Mouse (Mus musculus) embryonic facial prominence, embryonic 14.5 days (tissue): ENCODE measurements around the gene Tulp4. TPM values are rescaled to one million over a fixed set of nuclear protein-coding genes. Genes with fewer than 3 reads are reported as not detected.
"Not testable (repeated sequence)": the region's sequence is repeated elsewhere in the genome, so short reads cannot be mapped to it uniquely, and the experiment has no call there.

Source experiments
- ATAC-seq: fragments of 200-750 bp; cut with Nextera tagmentation; 2 replicates; pipeline ENCODE4 v1.8.0; 2017; ENCODE audit warnings: low read depth, moderate number of reproducible peaks, moderate TSS enrichment
- DNase-seq: peaks from one replicate; pipeline ENCODE4 v3.0.0-alpha.2; 2015; ENCODE audit warnings: low spot score
- H3K27ac ChIP-seq: fragments of 300-500 bp; sonication (generic); replicated peaks from 2 replicates; pipeline ENCODE4 v1.5.1; 2014; ENCODE audit warnings: low read depth, mild to moderate bottlenecking, low read length, moderate library complexity
- H3K27me3 ChIP-seq: fragments of 300-500 bp; sonication (generic); replicated peaks from 2 replicates; pipeline ENCODE4 v1.6.1; 2014; ENCODE audit warnings: low read length; ENCODE audit not compliant: control insufficient read depth, insufficient read depth
- H3K36me3 ChIP-seq: fragments of 300-500 bp; sonication (generic); 2 replicates; pipeline ENCODE4 v1.6.1; 2014; ENCODE audit warnings: low read length, mixed read lengths; ENCODE audit not compliant: control insufficient read depth, insufficient read depth
- H3K4me1 ChIP-seq: fragments of 300-500 bp; sonication (generic); 2 replicates; pipeline ENCODE4 v1.6.1; 2014; ENCODE audit warnings: antibody characterized with exemption, low read length; ENCODE audit not compliant: control insufficient read depth, insufficient read depth
- H3K4me2 ChIP-seq: fragments of 300-500 bp; sonication (generic); 2 replicates; pipeline ENCODE4 v1.6.1; 2014; ENCODE audit warnings: low read depth, mild to moderate bottlenecking, low read length, moderate library complexity, mixed read lengths
- H3K4me3 ChIP-seq: fragments of 300-500 bp; sonication (generic); 2 replicates; pipeline ENCODE4 v1.5.1; 2014; ENCODE audit warnings: low read depth, mild to moderate bottlenecking, low read length
- H3K9ac ChIP-seq: fragments of 300-500 bp; sonication (generic); 2 replicates; pipeline ENCODE4 v1.6.1; 2014; ENCODE audit warnings: low read depth, mild to moderate bottlenecking, low read length, moderate library complexity, mixed read lengths
- H3K9me3 ChIP-seq: fragments of 300-500 bp; sonication (generic); 2 replicates; pipeline ENCODE4 v1.6.1; 2016; ENCODE audit warnings: low read length; ENCODE audit not compliant: control insufficient read depth
- WGBS: fragments of 180-500 bp; shearing (Covaris S2); extraction: QIAGEN DNeasy Blood & Tissue Kit; methylation state at CpG from one replicate; pipeline ENCODE4 v1.1.7; 2014; 5-methylcytosine and 5-hydroxymethylcytosine counted together
- polyA plus RNA-seq: library from polyadenylated mRNA; unstranded; fragments of >200 nt; fragmentation: Nextera tagmentation; extraction: Ambion mirVana; gene quantifications from 2 replicates; pipeline ENCODE4 v1.2.1, GENCODE M21; 2014

Gene Tulp4
- polyA plus RNA-seq, 1 experiment from 2014 or later = 86.3 TPM

DNA sequence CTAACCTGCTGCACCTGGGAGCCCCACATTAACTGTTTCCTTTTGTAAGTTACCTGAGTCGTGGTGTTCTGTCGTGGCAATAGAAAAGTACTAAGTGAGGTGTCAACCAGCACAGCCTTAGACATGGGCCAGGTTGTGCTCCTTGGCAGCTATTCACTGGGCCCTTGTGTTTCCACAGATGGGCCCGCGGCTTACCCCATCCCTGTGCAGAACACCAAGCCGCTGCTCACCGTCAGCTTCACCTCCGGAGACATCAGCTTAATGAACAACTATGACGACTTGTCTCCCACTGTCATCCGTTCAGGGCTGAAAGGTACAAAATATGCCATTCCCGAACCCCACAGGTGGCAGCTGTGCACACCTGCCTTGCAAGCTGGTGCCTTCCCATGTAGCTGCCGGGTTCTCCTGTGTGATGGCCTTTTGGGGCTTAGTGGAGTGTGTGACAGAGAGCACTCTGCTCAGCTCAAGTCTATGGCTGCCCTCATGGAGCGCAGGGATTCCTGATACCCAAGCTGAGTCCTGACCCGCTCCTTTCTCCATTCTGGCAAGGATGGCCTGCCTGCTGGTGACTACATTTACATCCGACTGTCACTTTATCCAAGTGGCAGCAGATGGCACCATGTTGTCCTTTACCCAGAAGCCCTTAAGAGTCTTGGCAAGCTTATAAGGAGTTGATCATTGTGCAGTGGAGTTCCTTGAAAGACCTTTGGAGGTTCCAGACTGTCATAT, 95.4 kb downstream of the Tulp4 start:
- Histone ChIP-seq H3K27ac (no peak overlapping the region), H3K4me3 (no peak overlapping the region), H3K36me3 (peaks cover 63% of the 10 kb centered on the region), H3K4me1 (no peaks in the 10 kb centered on the region), H3K4me2 (no peak overlapping the region), H3K27me3 (no peaks in the 10 kb centered on the region), H3K9me3 (no peaks in the 10 kb centered on the region), H3K9ac (no peak overlapping the region)
- 88% methylated on average over 14 of the region's 14 CpGs for WGBS
- no peak for DNase-seq
- ATAC-seq = no peak

DNA sequence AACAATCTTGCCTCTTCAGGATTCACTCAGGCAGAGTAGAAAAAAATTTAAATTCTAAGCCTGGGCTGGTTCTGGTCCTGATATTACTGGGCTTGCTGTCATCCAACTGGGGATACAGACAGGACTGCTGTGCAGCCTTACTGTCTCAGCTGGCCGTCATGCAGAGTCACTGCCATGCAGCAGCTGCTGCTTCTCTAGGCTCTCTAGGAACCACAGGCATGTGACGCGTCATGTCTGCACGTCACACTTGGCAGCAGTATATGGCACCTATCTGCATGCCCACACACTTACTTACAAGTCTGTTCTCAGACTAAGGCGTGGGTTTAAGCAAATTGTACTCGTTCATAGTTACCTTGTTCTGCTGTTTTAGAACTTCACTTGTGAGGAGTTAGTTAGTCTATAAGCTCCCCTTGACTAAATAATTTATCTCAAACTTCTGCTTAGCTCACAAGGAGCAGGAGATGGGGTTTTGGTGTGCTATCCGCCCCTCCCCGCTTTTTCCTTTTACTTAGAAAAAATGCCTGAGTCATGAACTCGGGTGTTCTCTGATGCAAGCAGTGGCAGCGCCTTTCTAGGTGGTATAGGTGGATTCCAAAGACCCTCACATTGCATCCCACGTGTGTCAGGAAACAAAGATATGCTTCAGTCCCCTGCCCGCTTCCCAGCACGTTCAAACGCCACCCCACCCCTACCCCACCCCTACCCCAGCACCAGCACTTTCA, 96.3 kb downstream of the Tulp4 start:
- H3K27ac ChIP-seq = no peak overlapping the region
- WGBS = 75% methylated on average over 14 of the region's 14 CpGs
- no peak overlapping the region for H3K4me3 ChIP-seq
- no peak overlapping the region for H3K4me2 ChIP-seq
- DNase-seq = no peak
- no peaks in the 10 kb centered on the region for H3K4me1 ChIP-seq
- H3K27me3 ChIP-seq = no peaks in the 10 kb centered on the region
- peaks cover 69% of the 10 kb centered on the region for H3K36me3 ChIP-seq
- no peaks in the 10 kb centered on the region for H3K9me3 ChIP-seq
- no peak for ATAC-seq
- H3K9ac ChIP-seq = no peak overlapping the region

GRCm38 (mm10) chr17:6203126-6203525, 96.9 kb downstream of the Tulp4 start:
- no peak for DNase-seq
- Histone ChIP-seq H3K4me2 (no peak overlapping the region), H3K27me3 (no peaks in the 10 kb centered on the region), H3K4me3 (no peak overlapping the region), H3K4me1 (no peaks in the 10 kb centered on the region), H3K9me3 (no peaks in the 10 kb centered on the region), H3K9ac (no peak overlapping the region), H3K36me3 (peaks cover 74% of the 10 kb centered on the region), H3K27ac (no peak overlapping the region)
- 74% methylated on average over 7 of the region's 7 CpGs for WGBS
- no peak for ATAC-seq

DNA sequence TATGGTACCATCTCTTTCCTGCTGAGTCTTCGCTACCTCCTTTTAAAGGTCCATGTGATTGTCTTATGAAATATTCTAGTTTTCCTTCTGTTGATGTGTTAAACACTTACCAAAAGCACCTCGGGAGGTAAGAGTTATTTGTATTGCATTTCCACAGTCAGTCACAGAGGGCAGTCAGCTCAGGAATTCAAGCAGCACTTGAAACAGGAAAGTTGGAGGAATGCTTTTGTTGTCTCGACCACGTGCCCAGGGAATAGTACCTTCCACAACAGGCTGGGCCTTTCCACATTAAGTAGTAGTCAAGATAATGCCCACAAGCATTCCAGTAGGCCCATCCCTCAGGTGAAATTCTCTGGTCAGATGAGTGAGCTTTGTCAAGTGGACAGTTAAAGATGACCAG, 97.6 kb downstream of the Tulp4 start:
- Histone ChIP-seq H3K27me3 (no peaks in the 10 kb centered on the region), H3K4me1 (no peaks in the 10 kb centered on the region), H3K4me2 (no peak overlapping the region), H3K36me3 (peaks cover 72% of the 10 kb centered on the region), H3K9ac (no peak overlapping the region), H3K4me3 (no peak overlapping the region), H3K27ac (no peak overlapping the region), H3K9me3 (no peaks in the 10 kb centered on the region)
- ATAC-seq (no peak), DNase-seq (peak; percentile 8)
- WGBS = 48% methylated on average over 4 of the region's 4 CpGs

GRCm38 (mm10) chr17:6211721-6212120, 105.5 kb downstream of the Tulp4 start:
- WGBS = 97% methylated on average over 1 of the region's 1 CpGs
- no peak overlapping the region for H3K27ac ChIP-seq
- H3K9ac ChIP-seq = no peak overlapping the region
- DNase-seq (no peak), ATAC-seq (no peak)
- H3K36me3 ChIP-seq = peaks cover 74% of the 10 kb centered on the region
- H3K4me3 ChIP-seq = no peak overlapping the region
- no peaks in the 10 kb centered on the region for H3K9me3 ChIP-seq
- no peaks in the 10 kb centered on the region for H3K27me3 ChIP-seq
- no peak overlapping the region for H3K4me2 ChIP-seq
- H3K4me1 ChIP-seq = no peaks in the 10 kb centered on the region

DNA sequence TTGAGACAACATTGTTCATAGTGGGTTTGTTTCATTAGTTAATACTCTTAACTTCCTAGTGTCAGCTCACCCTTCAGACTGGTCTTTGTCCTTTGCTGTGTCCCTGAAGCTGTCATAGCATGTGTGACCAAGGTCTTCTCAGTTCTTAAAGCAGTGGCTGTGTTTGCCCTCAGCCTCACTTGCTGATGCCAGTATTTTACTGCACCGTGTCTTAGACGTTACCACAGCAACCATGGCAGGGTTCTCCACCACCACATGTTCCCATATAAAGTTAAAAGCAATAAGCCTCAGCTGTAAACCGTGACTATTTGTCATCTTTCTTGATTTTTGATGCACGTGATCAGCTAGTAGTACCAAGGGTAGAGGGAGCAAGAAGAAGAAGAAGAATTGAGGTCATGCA, 109.4 kb downstream of the Tulp4 start:
- Histone ChIP-seq H3K27ac (no peak overlapping the region), H3K27me3 (no peaks in the 10 kb centered on the region), H3K9me3 (no peaks in the 10 kb centered on the region), H3K9ac (no peak overlapping the region), H3K36me3 (peaks cover 67% of the 10 kb centered on the region), H3K4me3 (no peak overlapping the region), H3K4me1 (no peaks in the 10 kb centered on the region), H3K4me2 (no peak overlapping the region)
- DNase-seq (no peak), ATAC-seq (no peak)
- 90% methylated on average over 4 of the region's 4 CpGs for WGBS

DNA sequence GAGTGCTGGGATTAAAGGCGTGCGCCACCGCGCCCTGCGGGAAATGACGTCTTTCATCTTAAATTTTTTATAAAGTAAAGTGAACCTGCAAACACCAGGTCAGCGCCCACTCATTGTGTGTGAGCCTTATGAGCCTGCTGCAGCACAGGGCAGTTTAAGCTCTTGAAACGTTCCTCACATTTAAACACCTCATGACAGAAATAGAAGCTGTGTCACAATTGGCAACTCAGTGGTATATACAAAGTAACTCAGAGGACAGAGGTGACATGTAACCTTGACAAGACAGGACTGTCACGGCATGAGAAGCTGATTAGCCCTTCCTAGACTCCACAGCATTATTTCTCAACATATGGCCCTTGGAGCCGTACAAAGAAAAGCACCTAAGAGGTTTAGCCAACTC, 110.3 kb downstream of the Tulp4 start:
- Histone ChIP-seq H3K4me1 (no peaks in the 10 kb centered on the region), H3K9ac (no peak overlapping the region), H3K4me3 (no peak overlapping the region), H3K36me3 (peaks cover 58% of the 10 kb centered on the region), H3K27ac (no peak overlapping the region), H3K4me2 (no peak overlapping the region), H3K9me3 (no peaks in the 10 kb centered on the region), H3K27me3 (no peaks in the 10 kb centered on the region)
- DNase-seq (no peak), ATAC-seq (no peak)
- WGBS = 91% methylated on average over 10 of the region's 10 CpGs

DNA sequence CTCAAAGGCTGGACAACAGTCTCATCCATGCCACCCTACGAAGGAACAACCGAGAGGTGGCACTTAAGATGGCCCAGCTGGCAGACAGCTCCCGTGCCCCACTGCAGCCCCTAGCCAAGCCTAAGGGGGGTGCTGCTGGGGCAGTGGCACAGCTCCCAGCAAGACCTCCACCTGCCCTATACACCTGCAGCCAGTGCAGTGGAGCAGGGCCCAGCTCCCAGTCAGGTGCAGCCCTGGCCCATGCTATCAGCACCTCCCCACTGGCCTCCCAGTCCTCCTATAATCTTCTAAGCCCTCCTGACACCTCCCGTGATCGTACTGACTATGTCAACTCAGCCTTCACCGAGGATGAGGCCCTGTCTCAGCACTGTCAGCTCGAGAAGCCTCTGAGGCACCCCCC, 126.4 kb downstream of the Tulp4 start:
- no CpG with 5 or more reads among the region's 7 CpGs for WGBS
- not testable (repeated sequence) for H3K4me2 ChIP-seq, H3K4me1 ChIP-seq, H3K9ac ChIP-seq, H3K9me3 ChIP-seq, H3K27me3 ChIP-seq, H3K4me3 ChIP-seq, ATAC-seq, DNase-seq, H3K27ac ChIP-seq, H3K36me3 ChIP-seq

- not testable (repeated sequence) for H3K27ac ChIP-seq, ATAC-seq, H3K4me2 ChIP-seq, H3K4me3 ChIP-seq, H3K27me3 ChIP-seq, H3K36me3 ChIP-seq, H3K9ac ChIP-seq, DNase-seq, H3K9me3 ChIP-seq, H3K4me1 ChIP-seq
- WGBS = 100% methylated on average over 1 of the region's 1 CpGs
These were observed 145.1 kb downstream of the Tulp4 start for GRCm38 (mm10) chr17:6251298-6251697.
